Mouse (Mus musculus): ENCODE measurements around the gene Rims3.

DNA sequence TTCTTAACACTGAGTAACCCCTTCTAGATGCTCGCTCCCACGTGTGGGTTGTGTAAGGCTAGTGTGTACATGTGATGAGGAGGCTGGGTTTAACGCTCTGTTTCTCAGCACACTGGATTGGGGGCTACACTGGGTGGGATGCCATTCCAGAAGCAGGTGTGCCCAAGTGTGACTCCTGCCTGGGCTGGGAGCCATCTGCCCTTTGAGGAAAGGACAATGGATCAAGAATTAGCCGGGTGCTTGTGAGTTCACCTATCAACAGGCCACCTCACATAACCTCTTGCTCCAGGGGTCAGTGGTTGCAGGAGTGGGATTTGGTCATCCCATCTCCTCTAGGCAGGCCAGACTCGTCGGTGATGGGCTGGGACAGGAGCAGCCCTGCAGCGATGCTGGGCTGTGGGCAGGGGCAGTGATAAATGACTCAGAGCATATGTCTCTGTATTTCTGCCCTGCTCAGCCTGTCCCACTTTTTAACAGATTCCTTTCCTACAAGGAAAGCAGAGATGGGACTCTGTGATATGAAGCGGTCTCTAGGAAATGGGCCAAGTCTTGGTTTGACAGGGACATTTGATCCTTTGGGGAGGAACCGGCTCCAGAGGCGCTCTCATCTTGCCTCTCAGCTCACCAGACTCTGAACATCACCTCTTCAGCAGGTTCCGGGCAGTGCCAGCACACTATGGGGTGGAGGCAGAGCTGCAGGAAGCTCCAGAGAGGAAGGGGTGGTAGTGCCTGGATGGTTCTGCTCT is 39.2 kb downstream of the Rims3 start:
- no peak for TF ChIP-seq FLI1 (IDR thresholded peaks at IDR 0.05; ENCODE audit: low read length)
- TF ChIP-seq GATA1 (IDR thresholded peaks at IDR 0.05; ENCODE audit: borderline replicate concordance, low read length) = no peak

Measured in megakaryocyte, embryonic 14.5 days (primary cell).